Mouse (Mus musculus) retina, embryonic 14.5 days (tissue): ENCODE data around the gene Crtc3.

Experiments used
- DNase-seq: peaks from one replicate; pipeline ENCODE4 v3.0.0-alpha.2; 2015; ENCODE audit warnings: low spot score

The Crtc3 gene

DNA sequence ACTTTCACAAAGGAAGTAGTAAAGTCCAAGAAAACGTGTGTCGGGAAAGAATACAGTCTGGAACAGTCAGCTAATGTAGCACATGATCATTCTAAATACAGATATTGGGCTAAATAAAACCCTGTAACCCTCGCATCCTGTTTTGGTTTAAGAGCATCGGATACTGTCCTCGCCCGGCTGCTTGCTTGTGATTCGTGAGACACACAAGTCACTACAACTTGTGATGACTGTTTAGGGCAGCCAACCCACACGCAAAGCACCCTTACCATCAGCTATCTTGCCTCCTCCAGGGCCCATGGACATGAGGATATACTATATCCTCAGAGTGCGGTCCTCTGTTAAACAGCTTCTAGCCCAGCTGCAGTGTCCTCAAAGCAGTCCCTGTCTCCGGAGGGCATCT, 50.2 kb downstream of the Crtc3 start:
- no peak for DNase-seq

DNA sequence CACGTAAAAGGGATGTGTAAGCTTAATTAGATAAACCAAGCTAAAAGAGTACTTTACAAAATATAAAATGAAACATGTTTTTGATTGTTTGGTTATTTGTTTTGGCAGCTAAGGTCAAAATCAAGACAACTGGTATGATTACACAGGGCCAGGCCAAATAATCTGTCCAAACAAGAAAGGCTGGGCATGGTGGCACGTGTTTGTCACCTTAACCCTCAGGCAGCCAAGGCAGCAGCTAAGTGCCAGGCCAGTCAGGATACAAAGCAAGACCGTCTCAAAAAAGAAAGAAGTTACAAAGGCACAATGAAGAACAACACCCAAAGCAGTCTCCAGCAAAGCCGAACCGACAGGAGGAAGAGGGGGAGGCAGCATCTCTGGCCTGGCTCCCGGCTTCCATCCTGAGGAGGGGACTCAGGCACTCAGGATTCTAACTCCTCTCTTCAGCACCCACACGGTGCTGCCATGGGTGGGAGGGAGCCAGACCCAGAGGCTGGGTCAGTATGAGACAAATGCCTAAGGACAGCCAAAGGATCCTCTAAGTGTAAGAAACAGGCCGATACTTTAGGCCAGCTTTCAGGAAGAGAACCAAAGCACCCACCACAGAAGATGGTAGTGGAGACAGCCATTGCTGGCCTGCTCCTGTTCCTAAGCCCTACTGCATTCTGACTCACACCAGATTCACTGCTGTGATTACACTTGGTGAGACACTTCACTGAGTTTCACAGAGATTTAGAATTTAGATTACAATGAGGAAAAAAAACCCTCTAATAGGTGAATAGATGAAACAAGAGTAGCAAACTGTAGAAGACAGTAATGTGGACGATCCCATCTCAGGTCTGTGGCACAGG, 51.5 kb downstream of the Crtc3 start:
- DNase-seq, result no peak

DNA sequence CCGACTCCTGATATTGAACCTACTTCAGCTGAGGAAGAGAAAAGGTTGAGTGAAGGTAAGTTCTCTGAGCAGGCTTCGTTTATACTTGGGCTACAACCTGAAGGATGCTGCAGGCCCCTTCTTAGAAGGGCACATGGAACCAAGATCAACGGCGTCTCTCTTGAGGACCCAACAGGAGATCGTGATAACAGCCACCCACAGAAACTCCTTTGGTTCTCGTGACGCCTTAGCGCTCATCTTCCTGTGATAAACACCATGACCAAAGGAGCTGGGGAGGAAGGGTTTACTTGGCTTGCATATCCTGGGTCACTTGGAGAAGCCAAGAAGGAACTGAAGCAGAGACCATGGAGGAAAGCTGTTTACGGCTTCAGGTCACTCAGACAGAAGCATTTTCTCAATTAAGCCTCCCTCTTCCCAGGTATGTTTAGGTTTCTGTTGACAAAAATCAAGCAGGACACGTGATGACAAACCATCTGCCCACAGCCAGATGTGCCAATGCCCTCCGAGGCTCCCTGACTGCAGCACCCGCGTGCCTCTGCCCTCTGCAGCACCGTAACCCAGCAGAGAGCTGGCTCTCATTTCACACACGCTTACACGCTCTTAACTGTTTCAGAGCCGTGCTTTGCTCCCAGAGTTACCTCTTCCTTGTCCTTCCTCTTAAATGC, 52.3 kb downstream of the Crtc3 start:
- DNase-seq, result no peak

DNA sequence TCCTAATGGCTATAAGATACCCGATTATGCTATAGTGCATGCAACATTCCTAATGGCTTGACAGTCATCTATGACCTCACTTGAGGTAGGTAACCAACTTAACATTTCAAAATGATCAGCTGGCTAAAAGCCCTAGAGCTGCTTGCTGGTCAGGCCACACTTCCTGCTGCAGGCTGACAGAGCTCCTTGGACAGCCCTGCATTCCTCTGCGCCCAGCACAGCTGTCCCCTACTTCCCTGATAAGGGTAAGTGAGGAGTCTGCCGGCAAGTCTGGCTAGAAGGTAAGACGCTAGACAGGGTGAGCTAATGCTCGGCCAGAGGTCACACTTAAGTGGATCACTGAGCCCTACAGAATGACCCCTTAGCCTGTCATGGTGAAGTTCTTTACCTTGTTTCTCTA, 52.8 kb downstream of the Crtc3 start:
- DNase-seq, result no peak

DNA sequence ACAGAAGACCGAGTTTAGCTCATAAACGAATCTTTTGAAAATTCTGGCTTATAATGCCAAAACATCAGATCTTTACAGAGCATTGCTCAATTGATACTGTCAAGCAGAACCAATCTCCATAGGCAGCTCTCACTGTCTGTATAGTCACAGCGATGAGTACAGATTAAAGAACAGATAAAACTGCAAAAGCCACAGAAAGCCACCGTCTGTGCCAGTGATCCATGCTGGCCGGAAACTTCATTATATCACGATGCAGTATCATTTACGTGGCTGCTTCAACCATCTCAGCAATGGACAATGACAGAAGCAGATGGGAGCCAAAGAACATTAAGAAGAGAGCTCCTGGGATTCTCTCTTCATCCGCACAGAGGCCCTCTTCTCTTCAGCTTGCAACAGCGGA, 53.9 kb downstream of the Crtc3 start:
- DNase-seq, result no peak

DNA sequence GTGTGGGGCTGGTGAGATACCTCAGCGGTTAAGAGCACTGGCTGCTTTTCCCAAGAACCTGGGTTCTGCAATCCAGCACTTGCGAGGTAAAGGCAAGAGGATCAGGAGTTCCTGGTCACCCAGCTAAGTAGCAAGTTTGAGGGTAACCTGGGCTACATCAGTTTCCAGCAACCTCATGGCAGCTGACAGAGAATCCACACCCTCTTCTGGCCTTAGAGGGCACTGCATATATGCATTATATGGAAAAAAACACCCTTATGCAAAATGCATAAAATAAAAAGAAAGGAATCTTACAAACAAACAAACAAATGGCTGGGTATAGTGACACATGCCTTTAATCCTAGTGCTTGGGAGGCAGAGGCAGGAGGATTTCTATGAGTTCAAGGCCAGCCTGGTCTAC, 55.0 kb downstream of the Crtc3 start:
- DNase-seq, result no peak

DNA sequence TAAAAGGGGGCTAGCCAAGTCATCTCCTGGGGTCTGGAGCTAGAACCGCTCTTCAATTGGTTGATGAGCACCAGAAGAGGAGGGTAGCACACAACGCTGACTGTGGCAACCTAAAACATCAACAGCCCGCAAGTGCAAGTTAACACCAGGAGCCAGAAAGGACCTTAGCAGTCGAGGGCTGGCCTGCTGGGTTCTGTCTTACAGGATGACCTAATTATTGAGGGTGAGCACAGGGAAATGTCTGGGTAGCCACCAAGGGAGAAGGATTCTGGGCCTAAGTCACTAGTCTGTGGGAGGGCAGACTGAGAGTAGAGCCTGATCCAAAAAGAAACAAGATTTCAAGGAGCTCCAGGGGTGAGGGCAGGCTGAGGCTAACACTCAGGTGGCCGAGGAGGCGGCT, 56.7 kb downstream of the Crtc3 start:
- DNase-seq, result no peak

DNA sequence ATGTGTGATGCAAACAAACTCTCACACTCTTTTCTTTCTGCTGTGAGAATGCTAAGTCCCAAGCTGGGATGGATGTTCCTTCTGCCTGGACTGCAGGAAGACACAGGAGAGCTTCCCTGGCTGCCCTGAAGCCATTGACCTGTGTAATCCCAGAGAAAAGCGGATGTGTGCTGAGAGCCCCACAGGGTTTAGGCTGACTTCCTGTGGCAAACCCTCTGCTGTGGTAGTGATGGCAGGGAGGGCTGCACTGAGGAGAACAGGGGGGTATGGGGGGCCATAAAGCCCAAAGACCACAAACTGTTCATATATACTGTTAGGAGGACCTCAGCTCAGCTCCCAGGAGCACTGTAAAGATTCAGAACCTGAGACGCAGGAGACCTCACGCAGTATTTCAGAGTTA, 57.3 kb downstream of the Crtc3 start:
- DNase-seq, result no peak

DNA sequence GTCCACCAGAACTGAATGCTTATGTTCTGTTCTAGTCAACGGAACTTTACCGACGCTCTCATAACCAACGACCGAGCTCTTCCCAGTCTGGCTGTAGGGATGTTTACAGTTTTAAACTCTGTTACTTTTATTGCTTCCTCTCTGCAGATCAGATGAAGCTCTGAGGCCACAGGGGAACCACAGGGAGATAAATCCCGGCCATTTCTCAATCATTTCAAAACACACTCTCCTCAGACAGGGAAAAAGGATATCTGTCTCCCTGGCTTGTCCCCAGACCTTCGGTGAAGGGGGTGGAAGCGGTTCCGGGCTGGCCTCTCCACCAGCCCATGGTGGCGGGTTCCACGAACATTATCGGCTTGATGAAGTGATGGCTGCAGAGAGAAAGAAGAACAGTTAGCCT, 59.3 kb downstream of the Crtc3 start:
- no peak for DNase-seq

DNA sequence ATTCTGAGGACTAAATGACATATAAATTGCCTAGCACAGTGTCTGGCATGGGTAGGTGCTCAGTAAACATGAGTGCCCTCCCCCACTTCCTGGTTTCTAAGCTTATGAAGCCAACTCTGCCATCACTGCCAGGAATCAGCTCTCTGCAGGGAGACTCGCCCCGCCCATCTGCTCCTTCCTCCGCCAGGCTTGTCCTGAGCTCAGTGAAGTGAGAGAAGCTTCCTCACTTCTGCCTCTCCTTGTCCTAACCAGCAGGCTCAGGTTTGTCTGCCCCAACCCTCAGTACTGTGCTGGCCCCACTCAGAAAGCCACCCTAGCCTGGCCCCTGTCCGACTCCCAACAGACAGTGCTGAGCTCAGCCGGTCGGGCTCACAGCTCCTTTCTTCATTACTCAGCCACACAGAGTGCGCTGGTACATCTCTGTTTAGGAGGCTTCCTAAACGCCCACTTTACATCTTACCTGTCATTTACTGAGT, 59.9 kb downstream of the Crtc3 start:
- DNase-seq, result no peak

DNA sequence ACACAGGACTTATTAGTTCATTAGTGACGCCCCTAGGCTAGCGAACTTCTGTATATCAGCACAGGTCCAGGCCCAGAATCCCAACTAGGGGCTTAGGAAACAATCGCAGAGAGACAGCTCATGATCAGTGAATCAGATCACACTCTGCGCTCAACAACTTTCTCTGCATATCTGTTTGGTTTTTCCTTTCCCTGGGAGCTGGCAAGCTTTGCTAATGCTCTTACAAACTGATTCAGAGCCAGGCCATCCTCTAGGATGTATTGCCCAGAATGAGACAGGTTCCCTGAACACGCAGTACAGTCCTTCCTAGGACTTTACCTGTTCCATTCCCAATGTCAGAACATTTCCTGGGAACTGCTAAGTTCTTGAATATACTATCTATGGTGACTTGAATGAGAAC, 61.7 kb downstream of the Crtc3 start:
- no peak for DNase-seq

DNA sequence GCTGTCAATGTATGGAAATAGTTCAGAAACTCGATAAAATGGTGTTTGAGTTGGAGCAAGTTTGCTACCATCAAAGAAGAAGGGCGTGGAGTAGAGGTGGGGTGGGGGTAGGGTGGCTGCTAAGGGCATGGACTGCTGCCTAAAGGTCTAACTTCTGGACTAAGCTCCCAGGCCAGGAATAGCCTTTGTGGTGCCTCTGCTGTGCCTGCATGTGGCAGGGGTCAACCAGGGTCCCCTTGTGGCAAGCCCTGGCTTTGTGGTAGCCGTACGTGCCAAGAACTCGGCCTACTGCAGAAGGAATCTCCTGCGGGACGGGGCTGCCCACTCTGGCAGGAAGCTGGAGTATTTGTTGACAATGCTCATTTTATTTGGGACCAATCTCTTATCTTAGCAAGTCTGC, 62.8 kb downstream of the Crtc3 start:
- DNase-seq, result no peak

DNA sequence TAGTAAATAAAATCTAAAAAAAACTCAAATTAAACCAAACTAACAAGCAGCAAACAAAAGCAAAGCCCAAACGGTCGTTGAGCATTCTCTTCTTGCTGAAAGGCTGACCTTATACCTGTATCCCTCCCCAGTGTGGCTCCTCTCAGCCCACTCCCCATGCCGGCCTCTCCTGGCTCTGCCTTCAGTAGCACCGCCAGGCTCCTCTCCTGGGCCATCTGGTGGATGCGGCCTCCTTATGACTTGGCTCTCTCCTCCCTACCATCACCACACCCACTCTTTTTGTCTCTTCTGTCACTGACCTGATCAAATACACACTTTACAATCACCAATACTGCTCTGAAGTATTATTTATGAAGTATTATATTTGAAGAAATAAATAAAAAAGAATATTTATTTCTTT, 65.4 kb downstream of the Crtc3 start:
- no peak for DNase-seq

DNA sequence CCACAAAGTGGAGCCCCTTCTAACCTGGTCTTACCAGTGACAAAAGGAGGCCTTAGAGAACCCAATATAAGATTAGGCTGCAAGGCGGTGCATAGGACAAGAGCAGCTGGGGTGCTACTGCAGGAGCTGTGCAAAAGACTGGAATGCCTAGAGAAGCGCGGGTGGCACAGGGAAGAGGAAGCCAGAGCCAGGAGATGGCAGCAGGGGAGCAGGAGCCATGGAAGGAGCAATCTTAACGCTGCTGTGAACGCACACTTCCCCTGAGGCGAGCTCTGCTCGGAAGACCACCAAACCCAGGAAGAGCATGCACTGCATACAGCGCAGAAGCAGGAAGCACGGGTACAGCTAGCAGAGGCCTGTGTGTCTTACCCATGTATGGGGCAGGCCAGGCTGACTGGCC, 72.6 kb downstream of the Crtc3 start:
- DNase-seq, result no peak

DNA sequence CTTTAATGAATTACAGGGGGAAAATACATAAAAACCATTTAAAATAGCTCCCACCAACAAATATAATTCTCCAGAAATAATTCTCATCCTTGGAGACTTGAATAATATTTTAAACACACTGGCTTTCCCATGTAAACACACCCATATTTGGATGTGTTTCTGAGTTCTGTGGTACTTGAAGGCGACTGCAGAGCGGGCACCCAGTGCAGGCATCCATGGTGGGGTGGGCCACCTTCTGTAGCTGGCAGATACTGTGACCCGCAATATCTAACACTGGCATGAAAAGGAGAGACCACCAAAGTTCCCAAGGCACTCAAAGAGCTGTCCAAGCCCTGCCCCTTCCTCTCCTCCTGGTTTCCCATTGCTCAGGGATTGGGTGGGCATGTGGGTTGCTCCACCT, 74.6 kb downstream of the Crtc3 start:
- DNase-seq, result no peak

DNA sequence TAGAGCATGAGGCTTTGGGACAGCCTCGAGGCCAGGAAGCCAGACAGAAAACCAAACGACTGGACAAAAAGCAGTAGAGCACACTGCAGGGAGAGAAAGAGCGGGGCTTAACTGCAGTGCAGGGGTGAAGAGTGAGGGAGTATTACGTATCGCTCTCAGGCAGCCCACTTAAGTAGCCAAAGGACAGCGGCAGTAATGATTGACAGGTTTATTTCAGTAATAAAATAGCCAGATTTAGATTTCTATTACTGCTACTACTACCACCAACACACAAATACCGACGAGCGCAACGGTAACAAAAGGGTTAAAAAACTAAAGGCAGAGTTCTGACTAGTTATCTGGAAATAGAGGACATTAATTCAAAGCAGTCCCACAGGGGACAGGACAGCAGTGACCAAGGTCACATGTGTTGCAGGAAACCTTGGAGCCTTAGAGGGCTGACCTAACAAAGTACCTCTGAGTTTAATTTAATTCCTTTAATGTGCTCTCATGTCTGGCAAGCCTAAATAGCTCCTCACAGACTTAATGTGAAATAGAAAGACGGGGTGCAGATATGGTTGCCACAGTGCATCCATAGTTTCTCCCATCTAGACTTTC, 76.4 kb downstream of the Crtc3 start:
- DNase-seq, result no peak

DNA sequence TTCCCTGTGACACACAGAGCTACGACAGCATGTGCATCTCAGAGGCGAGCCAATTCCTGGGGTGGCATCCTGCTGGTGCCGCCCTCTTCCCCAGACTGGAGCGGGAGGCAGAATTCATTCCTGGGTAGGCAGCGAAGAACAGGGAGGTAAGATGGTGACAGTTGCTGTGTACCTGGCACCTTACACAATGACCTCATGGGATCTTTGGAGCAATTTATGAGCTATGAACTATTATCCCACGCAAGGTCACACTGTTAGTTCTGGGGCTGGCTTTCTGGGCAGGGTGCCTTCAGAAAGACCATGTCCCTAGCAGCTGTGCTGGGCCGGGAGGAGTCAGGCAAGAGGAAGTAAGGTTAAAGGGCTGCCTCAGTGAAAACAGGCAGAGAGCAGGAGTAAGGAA, 77.0 kb downstream of the Crtc3 start:
- DNase-seq, result no peak

DNA sequence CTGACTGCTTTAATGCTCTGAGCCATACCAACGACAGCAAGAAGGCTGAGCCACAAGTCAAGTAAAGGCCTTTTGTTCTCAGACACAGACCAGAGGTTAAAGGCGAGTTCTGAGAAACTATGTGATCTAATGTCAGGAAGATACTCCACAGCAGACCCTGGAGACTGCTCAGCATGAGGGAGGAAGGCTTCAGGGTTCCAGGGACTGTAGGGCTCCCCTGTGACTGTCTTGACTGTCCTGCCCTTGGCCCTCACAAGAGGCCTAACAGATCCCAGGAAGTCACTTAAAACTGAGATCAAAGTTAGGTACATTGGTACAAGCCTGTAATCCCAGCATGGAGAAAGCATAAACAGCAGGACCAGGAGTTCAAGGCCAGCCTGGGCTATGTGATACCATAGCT, 81.2 kb downstream of the Crtc3 start:
- no peak for DNase-seq

DNA sequence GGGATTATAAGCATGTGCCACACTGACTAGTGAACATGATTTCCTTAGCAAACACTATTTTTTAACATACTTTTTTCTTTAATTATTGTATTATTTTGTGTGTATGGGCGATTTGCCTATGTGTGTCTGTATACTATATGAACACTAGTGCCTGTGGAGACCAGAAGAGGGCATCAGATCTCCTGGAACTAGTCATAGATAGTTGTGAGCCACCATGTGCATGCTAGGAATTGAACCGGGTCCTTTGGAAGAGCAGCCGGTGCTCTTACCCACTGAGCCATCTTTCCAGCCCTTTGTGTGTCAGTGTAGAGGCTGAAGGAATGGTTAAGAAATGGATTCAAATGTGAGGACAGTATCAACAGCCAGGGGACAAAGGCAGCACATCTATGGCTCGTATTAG, 82.2 kb downstream of the Crtc3 start:
- no peak for DNase-seq

DNA sequence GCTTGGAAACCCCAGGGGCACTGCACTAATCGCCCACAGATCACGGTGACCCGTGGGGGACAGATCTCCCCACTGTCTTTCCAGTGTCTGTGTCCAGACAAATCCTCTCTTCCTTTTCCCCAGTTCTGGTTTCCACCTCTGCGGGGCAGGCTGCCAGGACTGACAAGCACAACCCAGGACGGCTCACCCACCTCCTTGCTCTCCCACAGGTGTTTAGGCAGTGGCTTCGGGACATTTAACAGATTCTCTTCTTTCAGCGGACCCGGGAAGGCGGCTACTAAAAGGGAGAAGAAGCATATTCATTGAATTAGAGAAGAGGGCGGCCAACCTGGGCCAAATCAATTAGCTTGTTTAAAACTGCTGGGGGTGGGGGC, 83.1 kb downstream of the Crtc3 start:
- DNase-seq, result no peak

DNA sequence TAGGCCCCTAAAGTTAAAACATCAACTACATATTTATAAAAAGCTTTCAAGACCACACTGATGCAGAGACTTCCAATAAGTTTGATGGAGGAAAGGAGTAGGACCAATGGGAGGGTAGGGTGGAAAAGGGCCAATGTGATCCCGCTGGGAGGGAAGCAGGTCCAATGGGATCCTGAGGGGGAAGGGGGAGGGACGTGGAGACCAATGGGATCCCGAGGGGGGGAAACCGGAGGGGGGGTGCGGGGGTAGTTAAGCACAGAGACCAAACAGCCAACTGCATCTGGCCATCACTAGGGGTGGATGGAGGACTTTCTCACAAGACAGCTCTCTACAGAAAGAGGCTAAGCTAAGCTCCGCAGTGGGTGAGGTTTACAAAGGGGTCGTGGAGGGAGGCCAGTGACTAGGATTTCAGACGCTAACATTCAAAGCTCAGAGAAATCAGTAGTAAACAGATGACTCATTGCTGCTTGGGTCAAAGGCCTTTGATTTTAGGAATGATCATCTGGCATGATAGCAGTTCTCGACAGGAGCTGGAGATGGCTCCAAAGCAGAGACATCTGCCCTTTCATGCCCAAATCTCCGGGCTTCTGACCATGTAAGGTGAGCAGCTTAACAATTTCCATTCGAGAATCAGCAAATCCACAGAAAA, 83.6 kb downstream of the Crtc3 start:
- no peak for DNase-seq

DNA sequence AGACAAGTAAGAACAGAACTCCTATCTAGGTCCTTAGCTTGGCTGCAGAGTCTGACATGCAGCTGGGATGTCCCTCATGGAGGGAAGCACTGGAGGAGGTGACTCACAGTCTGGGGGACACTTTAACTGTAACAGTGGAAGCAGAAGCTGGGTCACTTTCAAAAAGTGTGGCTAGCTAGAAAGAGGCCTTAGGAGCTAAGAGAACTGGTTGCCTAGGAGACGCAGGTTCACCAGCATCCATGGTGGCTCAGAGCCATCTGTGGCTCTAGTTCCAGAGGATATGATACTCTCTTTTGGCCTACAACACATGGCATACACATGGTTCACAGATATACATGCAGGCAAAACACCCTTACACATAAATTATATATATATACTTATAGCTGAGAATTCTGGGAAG, 86.1 kb downstream of the Crtc3 start:
- DNase-seq, result no peak

DNA sequence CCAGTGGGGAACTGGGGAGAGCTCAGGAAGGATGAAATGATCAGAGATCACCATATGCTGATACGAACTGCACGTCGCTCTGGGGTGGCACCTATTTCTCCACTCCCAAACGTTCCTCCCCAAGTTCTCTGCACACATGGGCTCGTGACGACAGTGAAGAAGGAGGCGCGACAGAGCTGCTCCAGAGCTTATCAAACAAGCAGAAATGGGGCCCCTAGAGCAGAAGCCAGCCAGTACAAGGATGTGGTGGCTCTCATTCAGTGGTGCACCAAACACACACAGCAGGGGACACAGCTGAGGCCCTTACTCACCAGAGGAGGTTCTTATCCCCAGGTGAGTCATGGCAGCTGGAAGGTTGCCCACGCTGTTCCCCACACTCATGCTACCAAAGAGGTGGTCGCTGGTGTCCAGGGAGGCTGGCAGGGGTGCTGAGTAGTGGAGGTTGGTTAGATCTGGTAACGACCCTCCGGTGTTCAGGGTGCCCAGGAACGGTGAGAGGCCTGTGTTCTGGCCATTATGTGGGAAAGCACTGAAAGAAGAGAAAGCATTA, 90.2 kb downstream of the Crtc3 start:
- DNase-seq, result no peak
